Mouse (Mus musculus) gastrocnemius, adult 8-10 months (tissue): ENCODE results near the gene Syndig1. TPM values are rescaled to one million over a fixed set of nuclear protein-coding genes. Genes with fewer than 3 reads are reported as not detected.

Source experiments
- DNase-seq, 2 experiments: peaks; one replicate each; pipeline ENCODE4 v3.0.0; 2022; ENCODE audit warnings: low spot score in 2 of 2
- total RNA-seq, 4 experiments: library from RNA; stranded (reverse); gene quantifications; 2 replicates each; pipeline ENCODE4 v1.2.4; 2022

Gene Syndig1
- total RNA-seq, 4 experiments from 2014 or later: 0.48 TPM; not detected in 3

DNA sequence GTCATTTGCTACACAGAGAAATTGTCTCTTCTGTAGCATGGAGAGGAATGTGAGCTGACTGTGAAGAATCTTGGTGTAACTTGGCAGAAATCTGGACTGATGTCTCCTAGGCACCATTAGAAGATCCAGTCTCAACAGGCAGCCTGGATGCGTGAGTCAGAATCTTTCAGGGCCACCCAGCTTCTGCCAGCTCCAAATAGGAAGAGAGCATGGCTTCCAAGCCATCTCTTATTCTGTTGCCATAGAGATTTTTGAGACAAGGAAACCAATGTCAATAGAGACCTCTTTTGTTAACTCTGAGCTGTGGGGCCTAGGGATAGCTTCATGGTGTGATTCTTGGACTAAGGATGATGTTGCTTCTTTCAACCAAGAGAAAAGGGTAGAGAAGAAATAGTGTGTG, 151.4 kb downstream of the Syndig1 start:
- no peak for DNase-seq

DNA sequence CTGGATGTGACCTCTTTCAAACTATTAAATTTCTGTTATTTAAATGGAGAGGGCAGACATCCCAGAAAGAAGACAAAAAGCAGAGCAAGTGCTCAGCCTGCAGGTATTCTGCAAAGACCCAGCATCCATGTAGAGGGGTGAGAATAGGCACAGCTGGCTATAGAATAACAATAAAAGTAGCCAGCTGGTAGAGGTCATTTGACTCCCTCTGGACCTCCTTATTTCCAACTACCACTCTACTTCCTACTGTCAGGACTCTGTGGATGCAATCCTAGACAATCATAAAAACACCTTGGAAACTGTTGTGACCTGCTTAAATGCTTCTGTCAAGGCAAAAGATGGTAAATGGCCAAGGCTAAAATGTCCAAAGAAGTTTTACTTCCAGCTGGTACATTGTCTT, 153.5 kb downstream of the Syndig1 start:
- no peak for DNase-seq

DNA sequence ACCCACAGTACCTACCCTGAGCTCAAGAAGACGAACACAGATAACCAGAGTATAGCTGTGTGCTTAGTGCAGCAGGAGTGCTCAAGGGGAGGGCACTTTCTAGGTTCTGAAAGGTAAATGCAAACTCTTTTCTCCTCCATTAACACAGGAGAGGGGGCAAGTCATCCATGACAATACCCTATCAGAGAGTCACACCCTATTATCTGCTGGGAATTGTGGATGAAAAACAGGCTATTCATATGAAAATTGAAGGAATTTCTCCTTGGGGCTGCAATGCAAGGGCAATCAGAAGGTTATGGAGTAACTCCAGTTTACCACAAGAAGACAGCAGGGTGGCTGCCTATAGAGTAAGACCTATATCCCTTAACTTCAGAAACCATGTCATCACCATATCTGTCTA, 154.1 kb downstream of the Syndig1 start:
- DNase-seq: no peak

DNA sequence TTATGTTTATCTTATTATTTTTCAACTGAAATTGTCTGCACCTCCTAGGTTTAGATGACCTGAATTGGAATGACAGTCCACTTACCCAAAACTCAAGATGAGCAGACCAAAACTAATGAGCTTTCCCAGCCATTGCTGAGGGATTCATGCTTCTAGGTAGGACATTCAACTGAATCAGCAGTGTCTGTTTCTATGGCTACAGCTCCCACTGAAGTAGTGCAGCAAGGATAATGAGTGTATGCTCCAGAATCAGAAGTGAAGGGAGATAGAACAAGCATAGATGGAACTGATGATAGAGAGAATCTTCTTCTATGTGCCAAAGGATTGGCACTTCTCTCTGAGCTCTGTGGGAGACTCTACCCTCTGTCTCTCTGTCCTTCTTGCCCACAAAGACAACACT, 158.6 kb downstream of the Syndig1 start:
- no peak for DNase-seq

DNA sequence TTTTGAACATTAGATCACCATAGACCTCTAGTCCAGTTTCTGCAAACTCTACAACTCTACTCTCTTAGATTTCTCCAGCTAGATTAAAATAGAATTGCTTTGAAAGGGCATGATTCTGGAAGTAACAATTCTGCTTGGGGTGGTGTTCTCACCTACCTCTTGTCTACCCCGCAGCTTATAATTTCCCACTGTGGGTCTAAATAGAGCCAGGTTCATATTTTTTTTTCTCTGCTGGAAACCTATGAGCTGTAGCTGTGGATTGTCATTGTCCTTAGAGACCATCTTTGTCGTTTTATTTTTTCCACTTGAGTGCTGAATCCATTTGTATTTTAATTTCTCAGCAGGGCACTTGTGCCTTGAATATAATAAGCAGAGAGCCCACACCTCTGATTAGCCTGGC, 162.5 kb downstream of the Syndig1 start:
- DNase-seq: no peak

DNA sequence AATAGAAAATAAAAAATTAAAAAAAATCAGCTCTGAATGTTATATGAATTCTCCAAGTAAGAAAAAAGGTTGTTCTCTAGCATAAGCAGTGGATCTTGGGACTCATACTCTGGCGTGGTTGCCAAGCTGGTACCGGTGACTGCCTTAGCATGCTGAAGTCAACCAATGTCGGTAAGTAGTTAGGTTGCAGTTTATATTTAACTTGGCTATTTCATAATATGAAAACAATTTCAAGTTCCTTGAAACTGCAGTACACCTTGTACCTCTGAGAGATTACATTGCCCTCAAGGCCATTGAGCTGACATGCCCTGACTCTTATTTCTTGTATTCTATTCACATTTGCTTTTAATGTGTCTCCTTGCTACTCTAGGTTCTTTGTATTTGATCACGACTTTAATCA, 163.9 kb downstream of the Syndig1 start:
- no peak for DNase-seq

DNA sequence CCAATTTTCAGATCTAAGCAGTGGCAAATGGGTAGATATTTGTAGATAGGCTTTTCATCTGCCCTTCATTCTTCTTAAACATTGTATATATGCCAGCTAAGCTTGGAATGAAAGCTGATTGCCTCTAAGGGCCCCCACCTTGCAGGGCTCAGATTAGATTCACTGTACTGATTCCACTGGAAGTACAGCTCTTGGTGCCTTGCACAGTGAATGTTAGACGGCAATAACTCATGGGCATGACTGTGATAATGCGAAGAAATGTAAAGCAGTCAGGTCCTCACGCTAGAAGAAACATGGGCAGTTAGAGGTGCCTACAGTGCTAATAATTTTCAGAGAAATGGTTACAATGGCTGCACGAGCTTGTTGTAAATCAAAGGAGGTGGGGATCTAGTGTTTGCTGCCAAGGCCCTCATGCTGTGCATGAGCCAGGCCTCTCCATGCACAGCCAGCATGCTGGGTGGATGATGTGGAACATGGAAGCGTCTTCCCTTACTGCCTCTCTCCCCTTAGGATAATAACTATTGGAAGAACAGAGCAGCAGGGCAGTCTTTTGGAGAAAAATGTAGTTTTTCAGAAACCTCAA, 167.5 kb downstream of the Syndig1 start:
- no peak for DNase-seq

DNA sequence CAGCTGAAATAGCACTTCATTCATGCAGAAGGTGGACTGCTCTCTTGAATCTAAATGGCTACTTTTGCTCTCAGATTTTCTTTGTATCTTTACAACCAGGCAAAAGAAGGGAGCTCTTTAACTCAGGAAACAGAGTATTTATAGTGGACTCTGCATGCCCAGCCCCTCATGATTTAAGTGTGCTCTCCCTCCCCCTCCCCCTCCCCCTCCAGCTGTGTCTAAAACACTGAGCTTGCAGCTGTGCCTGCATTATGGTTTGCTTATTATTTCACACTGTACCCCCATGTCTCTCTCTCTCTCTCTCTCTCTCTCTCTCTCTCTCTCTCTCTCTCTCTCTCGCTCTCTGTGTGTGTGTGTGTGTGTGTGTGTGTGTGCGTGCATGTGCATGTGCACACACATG, 168.6 kb downstream of the Syndig1 start:
- DNase-seq: no peak

DNA sequence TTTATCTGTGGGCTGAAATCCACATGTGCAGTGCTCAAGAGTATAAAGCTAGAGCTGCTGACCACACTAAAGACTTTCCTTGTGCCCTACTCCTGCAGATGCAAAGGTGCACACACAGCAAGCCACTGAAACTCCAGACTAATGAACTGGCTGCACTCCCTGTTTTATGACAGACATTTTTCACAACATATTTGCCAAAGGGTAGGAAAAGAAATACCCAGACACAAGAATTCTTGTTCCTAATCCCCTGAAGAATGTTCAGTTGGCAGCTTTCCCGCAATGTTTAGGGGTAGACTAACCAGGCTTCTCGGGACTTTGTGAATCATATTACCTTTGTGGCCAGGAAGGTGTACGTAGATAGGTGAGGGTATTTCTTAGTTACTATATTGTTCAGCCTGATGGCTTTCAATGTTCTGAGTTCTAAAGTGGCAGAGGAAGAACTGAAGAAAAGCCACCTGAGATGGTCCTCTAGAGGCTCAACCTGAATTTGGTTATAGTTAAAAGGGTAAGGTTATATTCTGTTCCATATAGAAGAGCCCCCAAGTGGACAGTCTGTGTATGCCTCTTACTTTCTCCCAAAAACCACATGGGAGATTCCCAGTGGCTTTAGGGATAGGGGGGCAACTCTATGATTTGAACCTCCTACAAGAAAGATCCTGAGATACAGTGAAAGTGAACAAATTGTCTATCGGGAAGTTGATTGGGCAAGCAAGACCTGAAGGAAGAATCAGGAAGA, 169.5 kb downstream of the Syndig1 start:
- no peak for DNase-seq

DNA sequence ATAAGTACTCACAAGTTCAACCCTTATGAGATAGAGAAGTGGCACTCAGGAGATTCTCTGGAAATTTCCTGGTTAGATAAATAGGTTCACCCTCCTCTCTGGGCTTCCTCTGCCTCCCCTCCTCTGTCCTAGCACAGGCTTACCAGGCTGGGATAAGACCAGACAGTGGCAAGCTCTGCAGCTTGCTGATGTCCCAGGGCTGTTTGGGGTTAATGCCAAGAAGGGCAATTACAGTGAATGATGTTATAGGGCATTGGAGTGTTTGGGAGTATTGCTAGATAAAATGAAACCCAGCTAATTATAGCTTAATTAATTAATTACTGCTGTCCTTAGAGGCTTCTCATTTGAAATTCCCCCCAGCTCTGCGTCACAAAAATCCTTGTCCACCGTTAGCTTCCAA, 171.6 kb downstream of the Syndig1 start:
- DNase-seq: no peak

DNA sequence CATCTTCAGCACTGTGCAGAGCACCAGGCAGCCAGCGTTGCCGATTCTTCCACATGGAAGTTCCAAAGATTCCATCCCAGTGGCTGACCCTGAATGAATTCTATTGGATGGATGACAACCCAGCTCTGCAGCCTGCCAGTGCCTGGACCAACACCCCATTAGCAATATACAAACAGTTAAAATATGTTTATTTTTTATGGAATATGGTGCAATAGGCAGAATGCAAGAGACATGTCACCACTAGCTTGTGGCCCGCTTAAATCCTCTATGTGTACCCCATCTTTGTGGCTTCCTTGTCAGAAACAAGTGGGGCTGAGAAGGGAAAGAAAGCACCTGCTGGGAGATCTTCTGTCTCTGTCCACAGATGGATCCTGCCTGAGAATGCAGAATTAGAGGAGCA, 174.5 kb downstream of the Syndig1 start:
- DNase-seq: no peak

DNA sequence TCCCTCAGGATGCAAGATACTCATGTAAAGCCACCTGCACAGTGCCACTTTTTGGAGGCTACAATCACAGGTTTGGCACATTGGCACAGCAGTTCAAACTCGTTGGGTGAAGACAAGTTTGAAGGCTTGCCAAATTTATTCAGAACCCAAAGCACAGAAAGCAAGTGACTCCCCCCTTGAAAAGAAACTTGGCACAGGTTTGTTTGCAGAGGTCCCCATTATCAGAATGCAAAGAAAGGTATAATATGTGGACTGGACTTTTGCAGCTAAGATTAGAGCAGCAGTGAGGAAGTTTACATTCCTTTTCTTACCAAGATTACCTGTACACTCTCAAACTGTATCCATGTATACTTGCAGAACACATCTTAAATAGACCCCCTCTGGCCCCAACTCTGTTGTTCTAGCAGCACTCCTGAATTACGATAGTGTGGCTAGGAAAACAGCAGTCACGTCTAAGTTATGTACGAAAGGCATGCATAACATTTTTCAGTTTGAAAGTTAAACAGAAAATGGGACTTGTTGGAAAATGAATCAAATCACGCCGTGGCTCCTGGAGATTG, 183.9 kb downstream of the Syndig1 start:
- no peak for DNase-seq

DNA sequence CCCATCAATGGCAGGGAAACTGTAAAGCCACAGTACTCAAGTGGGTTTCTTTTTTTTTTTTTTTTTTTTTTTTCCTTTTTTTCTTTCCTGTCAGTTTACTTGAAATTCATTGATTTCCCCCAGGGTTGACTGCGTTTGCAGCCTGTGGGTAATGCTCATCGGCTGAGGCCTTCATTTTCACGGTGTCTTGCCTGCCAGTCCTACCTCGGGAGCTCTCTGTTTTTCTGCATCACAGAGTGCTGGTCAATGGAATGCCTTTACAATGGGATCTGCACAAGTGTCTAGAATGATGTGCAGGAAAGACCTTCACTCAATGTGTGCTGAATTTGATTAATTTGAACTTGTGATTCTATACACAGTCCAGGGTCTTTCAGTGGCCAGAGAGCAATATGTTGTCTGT, 184.8 kb downstream of the Syndig1 start:
- no peak for DNase-seq

DNA sequence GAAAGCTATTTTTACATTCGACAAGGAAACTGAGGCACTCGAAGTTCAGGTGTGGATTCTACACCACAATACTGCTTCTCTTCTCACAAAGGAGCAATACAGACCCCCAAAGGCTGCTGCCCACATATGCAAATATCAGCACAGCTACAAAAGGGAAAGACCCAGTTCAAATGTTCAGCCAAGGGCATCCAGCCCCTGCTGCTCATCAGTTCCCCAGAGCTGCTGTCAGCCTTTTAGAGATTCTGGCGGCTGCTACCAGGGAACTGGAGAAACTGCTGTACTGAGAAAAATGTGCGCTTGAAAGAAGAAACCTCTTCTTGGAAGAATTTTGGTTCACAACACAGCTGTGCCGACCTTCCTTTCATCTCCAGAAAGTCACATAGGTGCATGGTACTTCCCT, 187.3 kb downstream of the Syndig1 start:
- no peak for DNase-seq

DNA sequence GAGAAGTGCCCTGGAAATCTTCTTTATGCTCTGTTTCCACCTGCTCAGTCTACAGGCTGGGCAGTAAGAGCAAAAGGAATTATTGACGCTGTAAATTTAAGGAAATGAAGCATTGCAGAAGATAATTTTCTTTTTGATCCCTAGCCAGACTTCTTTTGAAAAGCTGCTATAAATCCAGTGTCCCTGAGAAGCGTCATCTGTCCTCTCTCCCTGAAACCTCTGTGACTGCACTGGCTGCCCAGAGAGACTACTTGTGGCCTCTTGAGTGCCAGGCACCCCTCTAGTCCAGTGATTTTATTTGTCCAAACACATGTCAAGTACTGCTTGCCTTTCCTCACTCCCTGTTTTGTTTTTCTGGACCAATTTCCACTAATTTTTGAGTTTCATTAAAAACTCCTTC, 191.7 kb downstream of the Syndig1 start:
- DNase-seq: no peak

DNA sequence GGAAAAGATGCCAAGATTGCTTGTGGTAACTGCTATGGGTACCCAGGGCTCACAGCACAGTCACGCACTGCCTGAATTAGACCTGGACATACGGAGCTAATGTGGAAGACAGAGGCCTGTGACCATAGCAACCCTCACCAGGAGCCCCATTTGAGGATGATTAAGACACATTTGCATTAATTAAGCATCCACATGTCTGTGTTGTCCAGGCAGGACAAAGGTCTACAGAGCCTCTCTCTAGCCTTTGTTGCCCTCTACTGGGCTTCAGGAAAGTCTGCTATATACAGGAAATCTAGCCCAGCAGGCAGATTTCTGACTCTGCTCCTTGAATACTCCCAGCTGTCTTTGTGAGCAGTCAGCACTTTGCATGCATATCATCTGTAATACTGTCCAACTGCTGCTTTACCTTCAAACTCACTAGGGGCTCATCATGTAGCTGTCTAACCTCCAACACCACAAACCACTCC, 194.9 kb downstream of the Syndig1 start:
- no peak for DNase-seq

DNA sequence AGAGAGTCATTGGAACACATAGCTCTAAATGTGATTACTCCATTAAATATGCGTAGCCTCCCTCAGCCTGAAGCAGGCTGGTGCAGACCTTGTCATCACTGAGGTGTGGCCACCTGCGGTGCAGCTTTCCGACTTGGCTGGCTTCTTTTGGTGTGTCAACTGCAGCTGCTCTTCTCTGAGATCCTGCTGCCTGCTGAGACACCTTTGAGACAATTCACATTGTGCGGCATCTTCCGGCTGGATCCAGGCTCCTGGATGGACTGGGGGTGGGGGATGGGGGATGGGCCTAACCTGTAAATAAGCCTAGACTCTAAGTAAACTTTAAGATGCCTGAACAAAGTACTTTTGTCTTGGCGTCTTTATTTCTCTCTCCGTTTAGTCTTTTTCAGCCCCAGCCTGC, 214.5 kb downstream of the Syndig1 start:
- no peak for DNase-seq

Other genes with a start within 250 kb of the Syndig1 start
- not detected for gene C530025M09Rik, start 2.0 kb downstream of the Syndig1 start, total RNA-seq